Mouse (Mus musculus): Measurements from ENCODE around the gene 2510002D24Rik. TPM values are rescaled to one million over a fixed set of nuclear protein-coding genes. Genes with fewer than 3 reads are reported as not detected.
A peak's percentile ranks its signal among the peaks of the same experiment; 100 is the strongest.
"Not testable (repeated sequence)": the region's sequence is repeated elsewhere in the genome, so short reads cannot be mapped to it uniquely, and the experiment has no call there.

The 2510002D24Rik gene
- total RNA-seq, 2 experiments from 2014 or later, result 26.0 to 30.1 TPM

- DNase-seq, result not testable (repeated sequence)
These were observed 13.3 kb downstream of the 2510002D24Rik start for GRCm38 (mm10) chr16:18849521-18850190.

- DNase-seq, result peak; percentile 64 to 68
These were observed 22.2 kb downstream of the 2510002D24Rik start for GRCm38 (mm10) chr16:18858551-18858950.

- peak; percentile 69 to 84 for DNase-seq
These were observed 23.8 kb downstream of the 2510002D24Rik start for GRCm38 (mm10) chr16:18860186-18860585.

GRCm38 (mm10) chr16:18870495-18870894 is 34.1 kb downstream of the 2510002D24Rik start:
- not testable (repeated sequence) for DNase-seq

- DNase-seq, result no peak
These were observed 39.7 kb downstream of the 2510002D24Rik start for GRCm38 (mm10) chr16:18876091-18876441.

GRCm38 (mm10) chr16:18876442-18877308 is 40.3 kb downstream of the 2510002D24Rik start, which contains the start of the genes Mrpl40 and Hira:
TSS of gene Mrpl40 (minus strand) at chr16:18876862.
TSS of gene Hira (plus strand) at chr16:18877037.
- peak; percentile 96 for DNase-seq

- peak; percentile 40 to 42 for DNase-seq
These were observed 41.2 kb downstream of the 2510002D24Rik start for GRCm38 (mm10) chr16:18877386-18878090.

GRCm38 (mm10) chr16:18878091-18878720 is 41.8 kb downstream of the 2510002D24Rik start:
- DNase-seq, result no peak

GRCm38 (mm10) chr16:18884044-18884443 is 47.7 kb downstream of the 2510002D24Rik start:
- DNase-seq, result no peak

Other genes starting within 250 kb of the 2510002D24Rik start
- gene Tbx1, start 245.9 kb upstream of the 2510002D24Rik start, total RNA-seq (2021), result 1 to 10 TPM; 1.1 to 1.3 TPM
- under 1 TPM; 0.27 to 0.67 TPM for gene Gp1bb, start 214.2 kb upstream of the 2510002D24Rik start, total RNA-seq (2021)
- 1 to 10 TPM in 1 of 2 experiments, under 1 TPM in 1; 0.15 to 1.1 TPM for gene Gm49601, start 210.2 kb upstream of the 2510002D24Rik start, total RNA-seq (2021)
- 1 to 10 TPM; 3.9 to 4.1 TPM for gene Sept5, start 206.6 kb upstream of the 2510002D24Rik start, total RNA-seq (2021)
- gene Cldn5, start 59.7 kb upstream of the 2510002D24Rik start, total RNA-seq (2021), result 10 to 100 TPM; 15.4 to 22.7 TPM
- 10 to 100 TPM; 52.6 to 55.1 TPM for gene Ufd1, start 24.8 kb upstream of the 2510002D24Rik start, total RNA-seq (2021)
- 1 to 10 TPM; 2.1 to 3.2 TPM for gene Cdc45, start 24.6 kb upstream of the 2510002D24Rik start, total RNA-seq (2021)
- gene Gm28539, start within 50 bp of the 2510002D24Rik start, total RNA-seq (2021), result 1 to 10 TPM in 1 of 2 experiments, not detected in 1; 1.9 TPM
- gene Mrpl40, start 40.3 kb downstream of the 2510002D24Rik start, total RNA-seq (2021), result 10 to 100 TPM; 52.3 to 53.0 TPM
- gene Hira, start 40.5 kb downstream of the 2510002D24Rik start, total RNA-seq (2021), result 10 to 100 TPM; 19.2 to 21.6 TPM